Mouse (Mus musculus): ENCODE results near the gene Dvl3. TPM values are rescaled to one million over a fixed set of nuclear protein-coding genes. Genes with fewer than 3 reads are reported as not detected.
A peak's percentile ranks its signal among the peaks of the same experiment; 100 is the strongest.

Dvl3 gene
- total and polyA plus RNA-seq, 3 experiments, result 1.9 to 16.9 (median 7.7) TPM

- TF ChIP-seq ZMIZ1 (IDR thresholded peaks at IDR 0.05; ENCODE audit: low read depth, low read length) (no peak), CHD2 (IDR thresholded peaks at IDR 0.05; ENCODE audit: low read length) (no peak), EP300 (IDR thresholded peaks at IDR 0.05; ENCODE audit: low read length) (no peak), SIN3A (IDR thresholded peaks at IDR 0.05; ENCODE audit: low read length) (no peak), USF1 (IDR thresholded peaks at IDR 0.05; ENCODE audit: low read depth, low read length) (no peak), USF2 (conservative IDR thresholded peaks at IDR 0.05; ENCODE audit: low read depth, low read length) (no peak), TBP (conservative IDR thresholded peaks at IDR 0.05; ENCODE audit: low read depth, low read length) (no peak), ELF1 (IDR thresholded peaks at IDR 0.05; ENCODE audit: low read depth, low read length) (no peak), MEF2A (IDR thresholded peaks at IDR 0.05; ENCODE audit: borderline replicate concordance, low read depth, low read length) (no peak), KAT2A (IDR thresholded peaks at IDR 0.05; ENCODE audit: insufficient replicate concordance, low read length) (no peak), MAX (IDR thresholded peaks at IDR 0.05; ENCODE audit: low read length) (no peak), IRF4 (IDR thresholded peaks at IDR 0.05; ENCODE audit: low read depth, low read length) (no peak), RCOR1 (conservative IDR thresholded peaks at IDR 0.05; ENCODE audit: low read depth, low read length) (no peak), ZC3H11A (IDR thresholded peaks at IDR 0.05; ENCODE audit: low read depth, low read length) (no peak), ETS1 (conservative IDR thresholded peaks at IDR 0.05; ENCODE audit: low read depth, low read length) (no peak), NELFE (IDR thresholded peaks at IDR 0.05; ENCODE audit: low read depth, low read length) (no peak), POLR2AphosphoS2 (IDR thresholded peaks at IDR 0.05; ENCODE audit: low read depth, low read length) (no peak), TCF12 (IDR thresholded peaks at IDR 0.05; ENCODE audit: low read depth, low read length) (no peak), CTCF (conservative IDR thresholded peaks at IDR 0.05 in 1 of 2, IDR thresholded peaks at IDR 0.05 in 1 of 2; ENCODE audit: low read depth in 2 of 2, low read length in 2 of 2) (no peak)
- dilution Hi-C loops (cut with MboI; ENCODE audit: extremely low pct_ligation_motif_present, extremely low pct_unique_long_range_greater_than_20kb, low sequenced_read_pairs), result no loop called here
- no peaks in the 10 kb centered on the region for H3K79me2 ChIP-seq (replicated peaks; ENCODE audit: control insufficient read depth, extremely low read depth, insufficient read depth, poor library complexity, severe bottlenecking)
- H3K9me3 ChIP-seq (replicated peaks; ENCODE audit: low read length), result no peaks in the 10 kb centered on the region
- H3K27ac ChIP-seq (ENCODE audit: insufficient read depth, low read depth), result no peak overlapping the region
- no peaks in the 10 kb centered on the region for H3K36me3 ChIP-seq (replicated peaks in 1 of 2; ENCODE audit: control insufficient read depth in 1 of 2, insufficient read depth in 1 of 2, low read length in 1 of 2)
- no peak for DNase-seq (ENCODE audit: extremely low read depth)
- H3K9ac ChIP-seq (ENCODE audit: insufficient read depth, low read depth), result no peak overlapping the region
- H3K4me2 ChIP-seq (ENCODE audit: insufficient read depth, low read depth, poor library complexity, severe bottlenecking), result no peak overlapping the region
- H3K27me3 ChIP-seq (replicated peaks), result no peaks in the 10 kb centered on the region
- H3K4me1 ChIP-seq (ENCODE audit: control insufficient read depth in 1 of 2, insufficient read depth in 2 of 2), result peaks cover 2 to 3% of the 10 kb centered on the region in 2 experiments; a peak in 1 of 4 replicates
- H3K4me3 ChIP-seq (replicated peaks in 1 of 3; ENCODE audit: low read depth in 2 of 3, low read length in 2 of 3, poor library complexity in 1 of 3), result no peak overlapping the region
- in situ Hi-C loops (cut with MboI; ENCODE audit: low pct_ligation_motif_present, low pct_unique_long_range_greater_than_20kb, low sequenced_read_pairs), result loop anchor here (25.0 kb wide), 1 partner anchor 279 kb away; no protein-coding TSS in a partner anchor
Observed at GRCm38 (mm10) chr16:20491301-20491700, 25.5 kb upstream of the Dvl3 start.

- no peak for TF ChIP-seq MAZ (IDR thresholded peaks at IDR 0.05; ENCODE audit: low read depth, low read length)
- no peak for TF ChIP-seq EP300 (IDR thresholded peaks at IDR 0.05; ENCODE audit: low read length)
- 0 out of 2 replicates have a peak, but pooled peaks have one; percentile 34 for TF ChIP-seq ZNF384 (IDR thresholded peaks at IDR 0.05; ENCODE audit: low read depth, low read length)
- no peak for TF ChIP-seq TBP (conservative IDR thresholded peaks at IDR 0.05; ENCODE audit: low read depth, low read length)
- H3K4me2 ChIP-seq (ENCODE audit: insufficient read depth, low read depth, poor library complexity, severe bottlenecking), result no peak overlapping the region
- in situ Hi-C loops (cut with MboI; ENCODE audit: low pct_ligation_motif_present, low pct_unique_long_range_greater_than_20kb, low sequenced_read_pairs) (loop anchor here (25.0 kb wide), 1 partner anchor 281 kb away; no protein-coding TSS in a partner anchor), dilution Hi-C loops (cut with MboI; ENCODE audit: extremely low pct_ligation_motif_present, extremely low pct_unique_long_range_greater_than_20kb, low sequenced_read_pairs) (no loop called here)
- no peak overlapping the region for H3K9ac ChIP-seq (ENCODE audit: insufficient read depth, low read depth)
- no peaks in the 10 kb centered on the region for H3K79me2 ChIP-seq (replicated peaks; ENCODE audit: control insufficient read depth, extremely low read depth, insufficient read depth, poor library complexity, severe bottlenecking)
- no peak overlapping the region for H3K4me3 ChIP-seq (replicated peaks in 1 of 3; ENCODE audit: low read depth in 2 of 3, low read length in 2 of 3, poor library complexity in 1 of 3)
- H3K36me3 ChIP-seq (replicated peaks in 1 of 2; ENCODE audit: control insufficient read depth in 1 of 2, insufficient read depth in 1 of 2, low read length in 1 of 2), result no peaks in the 10 kb centered on the region
- no peak overlapping the region for H3K27ac ChIP-seq (ENCODE audit: insufficient read depth, low read depth)
- DNase-seq (ENCODE audit: extremely low read depth), result no peak
- H3K4me1 ChIP-seq (ENCODE audit: control insufficient read depth in 1 of 2, insufficient read depth in 2 of 2), result peaks cover 2 to 7% of the 10 kb centered on the region in 2 experiments; a peak in 2 of 4 replicates
- no peaks in the 10 kb centered on the region for H3K27me3 ChIP-seq (replicated peaks)
- peaks cover 5% of the 10 kb centered on the region for H3K9me3 ChIP-seq (replicated peaks; ENCODE audit: low read length)
Observed at GRCm38 (mm10) chr16:20493452-20493851, 23.3 kb upstream of the Dvl3 start.

All from CH12.LX (cell line).